Mouse (Mus musculus): ENCODE measurements around the gene Ankrd34a. TPM values are rescaled to one million over a fixed set of nuclear protein-coding genes. Genes with fewer than 3 reads are reported as not detected.
"Not testable (repeated sequence)": the region's sequence is repeated elsewhere in the genome, so short reads cannot be mapped to it uniquely, and the experiment has no call there.

Ankrd34a gene
- total RNA-seq, 2 experiments from 2014 or later: 1.0 to 1.7 TPM

- no peak for DNase-seq (ENCODE audit: low spot score)
These were observed 6.3 kb downstream of the Ankrd34a start for GRCm38 (mm10) chr3:96602704-96603084.

GRCm38 (mm10) chr3:96603311-96603710 is 6.9 kb downstream of the Ankrd34a start:
- no peak for DNase-seq (ENCODE audit: low spot score)

GRCm38 (mm10) chr3:96606007-96606406 is 9.6 kb downstream of the Ankrd34a start:
- not testable (repeated sequence) for DNase-seq (ENCODE audit: low spot score)

GRCm38 (mm10) chr3:96606618-96607017 is 10.2 kb downstream of the Ankrd34a start:
- DNase-seq (ENCODE audit: low spot score): no peak

GRCm38 (mm10) chr3:96617941-96618340 is 21.5 kb downstream of the Ankrd34a start:
- DNase-seq (ENCODE audit: low spot score): no peak

- DNase-seq (ENCODE audit: low spot score): no peak
These were observed 26.8 kb downstream of the Ankrd34a start for GRCm38 (mm10) chr3:96623201-96623600.

GRCm38 (mm10) chr3:96629729-96630600 is 33.5 kb downstream of the Ankrd34a start, which contains the start of gene Rbm8a:
Gene Rbm8a, plus strand, starts transcription at chr3:96629933.
- peak; percentile 98 for DNase-seq (ENCODE audit: low spot score)

- DNase-seq (ENCODE audit: low spot score): no peak
These were observed 35.6 kb downstream of the Ankrd34a start for GRCm38 (mm10) chr3:96632058-96632457.

- DNase-seq (ENCODE audit: low spot score): no peak
These were observed 37.6 kb downstream of the Ankrd34a start for GRCm38 (mm10) chr3:96634015-96634414.

- peak; percentile 83 for DNase-seq (ENCODE audit: low spot score)
These were observed 38.8 kb downstream of the Ankrd34a start, which contains the start of the genes Pex11b and Gm42957 for GRCm38 (mm10) chr3:96634928-96635879. Gene Pex11b, plus strand, starts transcription at chr3:96635376. Gene Gm42957, plus strand, starts transcription at chr3:96635474.

GRCm38 (mm10) chr3:96635906-96636305 is 39.5 kb downstream of the Ankrd34a start:
- DNase-seq (ENCODE audit: low spot score): no peak

GRCm38 (mm10) chr3:96636448-96636847 is 40.0 kb downstream of the Ankrd34a start:
- DNase-seq (ENCODE audit: low spot score): no peak

- peak; percentile 61 for DNase-seq (ENCODE audit: low spot score)
These were observed 42.8 kb downstream of the Ankrd34a start for GRCm38 (mm10) chr3:96639219-96639618.

GRCm38 (mm10) chr3:96645018-96645649 is 48.7 kb downstream of the Ankrd34a start, which contains the start of gene Itga10:
Gene Itga10, plus strand, starts transcription at chr3:96645584.
- peak; percentile 43 for DNase-seq (ENCODE audit: low spot score)

GRCm38 (mm10) chr3:96647365-96647764 is 50.9 kb downstream of the Ankrd34a start:
- no peak for DNase-seq (ENCODE audit: low spot score)

Other genes starting within 250 kb of the Ankrd34a start
- gene BC107364, start 144.3 kb upstream of the Ankrd34a start, total RNA-seq (2021): not detected
- 100 to 1,000 TPM; 622 to 636 TPM for gene Hfe2, start 71.5 kb upstream of the Ankrd34a start, total RNA-seq (2021)
- 100 to 1,000 TPM; 344 to 646 TPM for gene Txnip, start 38.7 kb upstream of the Ankrd34a start, total RNA-seq (2021)
- 1 to 10 TPM; 1.2 to 2.0 TPM for gene Gm16253, start 19.7 kb upstream of the Ankrd34a start, total RNA-seq (2021)
- 10 to 100 TPM; 44.0 to 56.1 TPM for gene Polr3gl, start 2.5 kb upstream of the Ankrd34a start, total RNA-seq (2021)
- 1 to 10 TPM; 4.2 to 7.6 TPM for gene Lix1l, start 4.5 kb downstream of the Ankrd34a start, total RNA-seq (2021)
- 10 to 100 TPM; 24.4 to 33.3 TPM for gene Rbm8a, start 33.3 kb downstream of the Ankrd34a start, total RNA-seq (2021)
- 10 to 100 TPM; 27.9 to 28.6 TPM for gene Pex11b, start 38.7 kb downstream of the Ankrd34a start, total RNA-seq (2021)
- gene Gm42957, start 38.8 kb downstream of the Ankrd34a start, total RNA-seq (2021): under 1 TPM in 1 of 2 experiments, not detected in 1; 0.07 TPM
- under 1 TPM; 0.34 to 0.74 TPM for gene Itga10, start 48.9 kb downstream of the Ankrd34a start, total RNA-seq (2021)
- gene Ankrd35, start 73.5 kb downstream of the Ankrd34a start, total RNA-seq (2021): under 1 TPM; 0.18 to 0.31 TPM
- gene Pias3, start 99.7 kb downstream of the Ankrd34a start, total RNA-seq (2021): 1 to 10 TPM; 6.1 to 7.5 TPM
- under 1 TPM; 0.50 to 0.76 TPM for gene Nudt17, start 111.9 kb downstream of the Ankrd34a start, total RNA-seq (2021)
- gene Polr3c, start 131.0 kb downstream of the Ankrd34a start, total RNA-seq (2021): 10 to 100 TPM; 21.0 to 22.4 TPM
- 100 to 1,000 TPM in 1 of 2 experiments, 10 to 100 TPM in 1; 55.7 to 103 TPM for gene Rnf115, start 131.0 kb downstream of the Ankrd34a start, total RNA-seq (2021)
- gene Pdzk1, start 232.6 kb downstream of the Ankrd34a start, total RNA-seq (2021): under 1 TPM in 1 of 2 experiments, not detected in 1; 0.18 TPM
- not detected for gene Cd160, start 232.7 kb downstream of the Ankrd34a start, total RNA-seq (2021)